Mouse (Mus musculus) cerebellum, adult (tissue): Measurements from ENCODE around the gene Lix1l.

Source experiments
- ATAC-seq: cut with Nextera tagmentation; 2 replicates; pipeline ENCODE4 v1.9.2; 2017; ENCODE audit warnings: mild to moderate bottlenecking, moderate library complexity, mixed read lengths; ENCODE audit not compliant: insufficient number of reproducible peaks, low FRiP score, low TSS enrichment

The Lix1l gene

DNA sequence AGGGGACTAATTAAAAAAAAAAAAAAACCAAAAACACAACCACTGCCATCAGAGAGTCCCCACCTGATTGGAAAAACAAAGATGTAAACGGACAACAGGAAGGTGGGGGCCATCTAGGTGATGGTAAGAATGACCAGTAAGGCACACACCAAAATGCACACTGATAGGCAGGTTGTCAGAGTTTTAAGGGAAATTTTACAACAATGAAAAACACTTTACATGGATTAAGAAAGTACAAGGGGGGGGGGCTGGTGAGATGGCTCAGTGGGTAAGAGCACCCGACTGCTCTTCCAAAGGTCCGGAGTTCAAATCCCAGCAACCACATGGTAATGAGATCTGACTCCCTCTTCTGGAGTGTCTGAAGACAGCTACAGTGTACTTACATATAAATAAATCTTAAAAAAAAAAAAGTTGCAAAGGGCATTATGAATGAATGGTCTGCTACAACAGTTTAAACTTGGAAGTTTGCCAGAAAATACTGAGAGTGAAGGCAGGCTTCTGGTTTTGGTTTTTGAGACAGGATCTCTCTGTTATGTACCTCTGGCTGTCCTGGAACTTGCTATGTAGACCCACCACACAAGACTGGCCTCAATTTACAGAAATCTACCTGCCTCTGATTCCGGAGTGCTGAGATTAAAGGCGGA lies 67.6 kb downstream of the Lix1l start:
- no peak for ATAC-seq

DNA sequence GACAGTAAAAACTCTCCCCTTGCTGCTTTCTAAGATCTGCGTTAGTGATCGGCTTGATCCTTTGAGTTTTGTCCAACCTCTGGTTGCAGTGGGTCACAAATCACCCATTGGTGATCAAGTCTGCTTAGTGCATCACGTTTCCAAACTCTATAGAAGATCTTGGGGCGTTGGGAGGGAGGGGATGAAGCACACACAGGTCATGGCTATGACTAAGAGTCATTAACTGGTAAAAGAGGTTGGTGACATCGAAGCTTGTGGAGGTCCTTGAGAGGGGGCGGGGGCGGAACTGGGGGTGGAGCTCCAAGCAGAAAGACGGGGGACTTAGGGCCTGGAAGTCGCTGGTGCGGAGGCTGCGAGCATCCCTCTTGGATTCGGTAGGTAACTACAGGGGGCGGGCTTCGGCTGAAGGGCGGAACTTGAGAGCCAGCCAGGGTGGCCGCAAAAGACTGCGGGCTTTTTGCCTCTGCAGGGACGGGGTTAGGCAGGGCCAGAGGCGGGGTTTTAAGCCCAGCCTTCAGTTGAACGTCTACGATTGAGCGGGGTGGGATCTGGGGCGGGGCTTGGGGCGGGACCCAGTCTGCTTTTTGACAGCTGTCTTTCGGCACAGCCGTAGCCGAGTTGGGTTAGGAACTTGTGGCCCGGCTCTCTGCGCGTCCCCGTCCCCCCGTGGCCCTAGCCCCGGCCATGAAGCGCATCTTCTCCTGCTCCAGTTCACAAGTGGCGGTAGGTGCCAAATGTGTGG lies 68.9 kb downstream of the Lix1l start, which contains the start of gene Ankrd35:
Gene Ankrd35 (plus strand): TSS at position 405 of the 742 bp plus-strand sequence.
- peak; percentile 84 for ATAC-seq

- no peak for ATAC-seq
Measured at GRCm38 (mm10) chr3:96671519-96671918, 70.6 kb downstream of the Lix1l start.

DNA sequence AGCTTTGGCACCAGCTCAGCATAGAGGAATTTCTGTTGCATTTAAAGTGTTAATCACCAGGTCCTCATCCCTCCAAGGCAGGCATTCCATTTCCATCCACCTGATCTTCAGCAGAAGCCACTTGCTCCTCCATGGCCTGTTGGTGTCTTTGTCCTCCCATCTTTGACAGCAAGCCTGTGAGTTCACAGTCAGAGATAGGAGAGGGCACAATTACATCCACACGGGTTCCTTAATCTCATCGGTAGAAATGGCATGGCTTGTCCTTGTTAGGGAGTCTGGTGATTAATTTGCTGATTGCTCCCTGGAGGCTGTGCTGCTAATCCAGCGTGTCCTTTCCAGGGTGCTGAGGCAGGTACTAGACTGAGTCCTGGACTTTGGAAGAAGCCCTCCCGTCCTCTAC lies 72.6 kb downstream of the Lix1l start:
- no peak for ATAC-seq

DNA sequence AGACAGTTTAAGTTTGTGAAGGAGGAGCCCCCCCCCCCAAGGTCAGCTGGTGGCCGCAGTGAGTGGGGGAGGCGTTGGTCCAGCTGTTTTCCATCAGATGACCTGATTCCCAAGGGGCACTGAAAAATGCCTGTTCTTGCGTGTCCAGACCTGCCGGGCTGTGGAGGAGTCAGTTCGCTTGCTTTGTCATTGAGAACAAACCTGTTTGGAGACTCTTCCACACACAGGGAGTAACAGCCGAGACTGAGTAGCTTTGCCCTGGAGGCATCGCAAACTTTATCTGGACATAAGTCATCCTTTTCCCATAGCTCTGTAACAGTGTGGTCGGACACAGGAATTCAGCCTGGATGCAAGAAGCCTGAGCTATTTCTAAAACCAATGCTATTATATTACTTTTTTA lies 73.5 kb downstream of the Lix1l start:
- ATAC-seq, result no peak

GRCm38 (mm10) chr3:96675171-96675570 lies 74.2 kb downstream of the Lix1l start:
- no peak for ATAC-seq

DNA sequence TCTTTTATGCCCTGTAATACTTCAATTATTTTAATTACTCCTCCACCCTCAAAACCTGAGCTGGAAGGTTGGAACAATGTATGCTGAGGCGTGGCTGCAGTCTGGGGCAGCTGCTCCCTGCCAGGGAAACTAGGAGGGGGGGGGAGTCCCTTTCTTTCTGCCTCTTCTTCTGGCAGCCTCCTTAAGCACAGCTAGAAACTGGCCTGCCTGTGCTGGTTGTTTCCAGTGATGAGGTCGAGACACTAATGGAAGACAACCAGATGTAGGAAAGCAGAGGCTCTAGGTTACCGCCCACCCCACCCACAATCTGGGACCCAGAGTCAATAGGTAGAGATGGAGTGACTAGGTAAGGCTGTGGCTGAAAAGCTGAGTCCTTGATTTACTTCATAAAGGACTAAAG lies 74.7 kb downstream of the Lix1l start:
- no peak for ATAC-seq
